Mouse (Mus musculus): ENCODE results near the gene Zbtb49. TPM values are rescaled to one million over a fixed set of nuclear protein-coding genes. Genes with fewer than 3 reads are reported as not detected.

The Zbtb49 gene
- total RNA-seq, 2 experiments from 2014 or later = 5.8 to 6.4 TPM

Other genes starting within 250 kb of the Zbtb49 start
- gene Stx18, start 181.7 kb downstream of the Zbtb49 start, total RNA-seq (2015) = 28.5 and 36.1 TPM in 2 replicates
- 50.8 and 62.0 TPM in 2 replicates for gene Stx18, start 181.7 kb downstream of the Zbtb49 start, total RNA-seq (2017)
- 0.15 TPM in 1 of 2 replicates, not detected in the other for gene Nsg1, start 60.5 kb downstream of the Zbtb49 start, total RNA-seq (2015)
- gene Nsg1, start 60.5 kb downstream of the Zbtb49 start, total RNA-seq (2017) = 0.34 and 1.00 TPM in 2 replicates
- gene Lyar, start within 50 bp of the Zbtb49 start, total RNA-seq (2015) = 136 and 137 TPM in 2 replicates
- 137 and 167 TPM in 2 replicates for gene Lyar, start within 50 bp of the Zbtb49 start, total RNA-seq (2017)
- 53.2 and 68.8 TPM in 2 replicates for gene Tmem128, start 39.7 kb upstream of the Zbtb49 start, total RNA-seq (2015)
- 17.0 and 19.1 TPM in 2 replicates for gene Tmem128, start 39.7 kb upstream of the Zbtb49 start, total RNA-seq (2017)
- not detected in 2 replicates for gene Otop1, start 55.5 kb upstream of the Zbtb49 start, total RNA-seq (2015)
- gene Otop1, start 55.5 kb upstream of the Zbtb49 start, total RNA-seq (2017) = not detected in 2 replicates
- gene Drd5, start 98.9 kb upstream of the Zbtb49 start, total RNA-seq (2015) = not detected in 2 replicates
- not detected in 2 replicates for gene Drd5, start 98.9 kb upstream of the Zbtb49 start, total RNA-seq (2017)

All from megakaryocyte progenitor cell, adult 5-6 weeks (primary cell).